Mouse (Mus musculus): Measurements from ENCODE around the gene Prep. TPM values are rescaled to one million over a fixed set of nuclear protein-coding genes. Genes with fewer than 3 reads are reported as not detected.

Prep gene
- polyA plus RNA-seq, 1 experiment from 2014 or later, result 41.1 TPM

DNA sequence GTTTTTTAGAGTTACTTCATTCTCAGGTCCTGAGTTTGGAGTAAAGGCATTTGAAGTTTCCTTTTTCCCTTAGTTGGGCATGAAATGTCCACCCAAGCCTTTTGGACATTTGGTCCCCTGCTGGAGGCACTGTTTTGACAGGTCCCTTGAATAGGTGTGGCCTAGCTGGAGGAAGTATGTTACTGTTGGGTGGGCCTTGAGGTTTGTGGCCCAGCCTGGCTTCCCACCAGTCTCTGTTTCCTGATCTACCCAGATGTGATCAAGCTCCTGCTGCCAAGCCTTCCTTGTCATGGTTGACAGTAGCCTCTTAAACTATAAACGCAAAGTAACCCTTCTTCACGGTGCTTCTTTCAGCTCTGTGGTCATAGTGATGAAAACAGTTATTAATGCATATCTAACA is 40.3 kb downstream of the Prep start:
- H3K9me3 ChIP-seq (replicated peaks), result no peaks in the 10 kb centered on the region
- no peak overlapping the region for H3K27ac ChIP-seq
- H3K4me1 ChIP-seq, result no peaks in the 10 kb centered on the region
- 96% methylated on average over 2 of the region's 2 CpGs for whole genome bisulfite sequencing
- DNase-seq (ENCODE audit: low spot score), result no peak
- H3K4me3 ChIP-seq, result no peak overlapping the region
- peaks cover 80% of the 10 kb centered on the region for H3K36me3 ChIP-seq
- H3K27me3 ChIP-seq (ENCODE audit: low read depth, poor library complexity, severe bottlenecking), result no peaks in the 10 kb centered on the region

- Histone ChIP-seq H3K9me3 (replicated peaks) (no peaks in the 10 kb centered on the region), H3K4me3 (no peak overlapping the region), H3K27me3 (ENCODE audit: low read depth, poor library complexity, severe bottlenecking) (no peaks in the 10 kb centered on the region), H3K4me1 (no peaks in the 10 kb centered on the region), H3K27ac (no peak overlapping the region), H3K36me3 (peaks cover 86% of the 10 kb centered on the region)
- WGBS, result 93% methylated on average over 8 of the region's 8 CpGs
- DNase-seq (ENCODE audit: low spot score), result no peak
Measured at GRCm38 (mm10) chr10:45109041-45109440, 42.0 kb downstream of the Prep start.

DNA sequence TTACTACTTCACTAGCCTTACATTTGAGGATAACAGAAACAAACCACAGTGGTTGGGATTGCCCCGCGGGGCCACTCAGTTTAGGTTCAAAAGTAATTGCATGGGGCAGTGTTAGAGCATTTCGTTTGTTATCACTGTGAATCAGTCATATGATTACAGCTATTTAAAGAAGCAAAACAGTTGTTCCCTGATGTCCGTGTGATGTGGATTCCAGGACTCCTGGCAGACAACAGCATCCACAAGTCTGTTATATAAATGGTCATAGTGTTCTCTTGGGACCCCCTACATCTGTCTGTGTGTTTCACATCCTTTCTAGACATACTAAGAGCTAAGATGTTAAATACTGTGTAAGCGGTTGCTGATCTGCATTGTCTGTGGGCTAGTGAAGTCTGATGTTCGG is 43.0 kb downstream of the Prep start:
- WGBS, result 89% methylated on average over 6 of the region's 6 CpGs
- no peak overlapping the region for H3K4me3 ChIP-seq
- H3K27ac ChIP-seq, result no peak overlapping the region
- no peaks in the 10 kb centered on the region for H3K9me3 ChIP-seq (replicated peaks)
- no peaks in the 10 kb centered on the region for H3K27me3 ChIP-seq (ENCODE audit: low read depth, poor library complexity, severe bottlenecking)
- H3K36me3 ChIP-seq, result peaks cover 89% of the 10 kb centered on the region
- DNase-seq (ENCODE audit: low spot score), result no peak
- no peaks in the 10 kb centered on the region for H3K4me1 ChIP-seq

DNA sequence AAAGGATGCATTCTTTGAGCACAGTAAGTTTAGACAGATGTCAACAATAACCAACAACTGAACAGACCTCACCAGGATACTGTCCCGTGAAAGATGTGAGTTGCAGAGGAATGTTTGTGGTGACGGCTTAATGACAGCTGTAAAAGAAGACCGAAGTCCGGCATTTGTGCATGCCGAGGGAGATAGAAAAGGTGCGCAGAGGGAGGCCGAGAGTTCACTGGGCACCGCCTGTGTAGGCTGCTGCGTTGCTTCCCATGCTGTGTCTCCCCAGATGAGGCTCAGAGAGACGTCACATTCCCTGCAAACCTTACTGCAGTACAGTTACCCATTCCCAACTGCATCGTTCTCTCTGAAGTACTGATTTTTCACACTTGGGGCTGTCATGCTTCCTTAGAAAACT is 45.9 kb downstream of the Prep start:
- Histone ChIP-seq H3K4me1 (no peaks in the 10 kb centered on the region), H3K27me3 (ENCODE audit: low read depth, poor library complexity, severe bottlenecking) (no peaks in the 10 kb centered on the region), H3K4me3 (no peak overlapping the region), H3K36me3 (peaks cover 95% of the 10 kb centered on the region), H3K9me3 (replicated peaks) (no peaks in the 10 kb centered on the region), H3K27ac (no peak overlapping the region)
- WGBS, result 65% methylated on average over 11 of the region's 11 CpGs
- no peak for DNase-seq (ENCODE audit: low spot score)

- Histone ChIP-seq H3K4me1 (no peaks in the 10 kb centered on the region), H3K27ac (no peak overlapping the region), H3K9me3 (replicated peaks) (no peaks in the 10 kb centered on the region), H3K27me3 (ENCODE audit: low read depth, poor library complexity, severe bottlenecking) (no peaks in the 10 kb centered on the region), H3K4me3 (no peak overlapping the region), H3K36me3 (peaks cover 95% of the 10 kb centered on the region)
- DNase-seq (ENCODE audit: low spot score), result no peak
- WGBS, result 86% methylated on average over 4 of the region's 4 CpGs
Measured at GRCm38 (mm10) chr10:45114462-45114861, 47.5 kb downstream of the Prep start.

DNA sequence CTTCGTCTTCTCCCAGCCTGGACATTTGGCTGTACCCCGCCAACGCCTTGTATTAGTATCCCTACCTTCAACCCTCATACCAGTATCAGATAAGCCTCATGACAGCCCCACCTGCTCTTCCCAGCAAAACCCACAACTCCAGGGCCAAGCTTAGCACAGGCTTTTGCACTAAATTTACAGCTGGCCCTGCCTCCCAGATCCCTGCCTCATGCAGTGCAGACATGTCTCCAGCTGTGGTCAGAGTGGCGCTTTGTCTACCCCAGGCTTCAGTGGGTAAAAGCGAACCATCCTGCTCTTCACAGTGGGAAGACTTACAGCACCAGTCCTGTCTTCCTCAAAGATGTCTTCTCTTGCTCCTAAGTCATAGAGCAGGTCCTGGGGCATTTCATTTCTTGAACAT is 49.8 kb downstream of the Prep start:
- H3K27me3 ChIP-seq (ENCODE audit: low read depth, poor library complexity, severe bottlenecking), result no peaks in the 10 kb centered on the region
- 96% methylated on average over 5 of the region's 5 CpGs for WGBS
- DNase-seq (ENCODE audit: low spot score), result no peak
- no peaks in the 10 kb centered on the region for H3K9me3 ChIP-seq (replicated peaks)
- no peak overlapping the region for H3K27ac ChIP-seq
- peaks cover 95% of the 10 kb centered on the region for H3K36me3 ChIP-seq
- no peaks in the 10 kb centered on the region for H3K4me1 ChIP-seq
- no peak overlapping the region for H3K4me3 ChIP-seq

GRCm38 (mm10) chr10:45118389-45118788 is 51.4 kb downstream of the Prep start:
- no peaks in the 10 kb centered on the region for H3K27me3 ChIP-seq (ENCODE audit: low read depth, poor library complexity, severe bottlenecking)
- 91% methylated on average over 8 of the region's 8 CpGs for WGBS

DNA sequence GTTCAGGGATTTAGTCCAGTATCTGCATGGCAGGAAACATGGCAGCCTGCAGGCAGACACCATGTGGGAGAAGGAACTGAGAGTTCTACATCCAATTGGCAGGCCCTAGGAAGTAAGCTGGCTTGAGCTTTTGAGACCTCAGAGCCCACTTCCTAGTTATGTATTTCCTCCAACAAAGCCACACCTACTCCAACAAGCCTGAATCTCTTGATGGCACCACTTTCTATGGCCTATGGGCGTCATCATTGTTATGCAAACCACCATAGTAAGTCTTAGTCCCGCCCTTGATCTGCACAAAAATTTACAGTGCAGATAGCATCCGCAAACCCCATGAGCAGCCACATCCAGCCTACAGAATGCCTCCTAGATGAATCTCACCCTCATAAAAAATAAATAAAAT is 54.6 kb downstream of the Prep start:
- H3K27me3 ChIP-seq (ENCODE audit: low read depth, poor library complexity, severe bottlenecking), result no peaks in the 10 kb centered on the region
- no peak for DNase-seq (ENCODE audit: low spot score)
- no peaks in the 10 kb centered on the region for H3K4me1 ChIP-seq
- WGBS, result 98% methylated on average over 3 of the region's 3 CpGs
- peaks cover 100% of the 10 kb centered on the region for H3K36me3 ChIP-seq
- H3K4me3 ChIP-seq, result no peak overlapping the region
- H3K9me3 ChIP-seq (replicated peaks), result no peaks in the 10 kb centered on the region
- no peak overlapping the region for H3K27ac ChIP-seq

More at GRCm38 (mm10) chr10:45118389-45118788, 51.4 kb downstream of the Prep start:
- peaks cover 96% of the 10 kb centered on the region for H3K36me3 ChIP-seq
- no peaks in the 10 kb centered on the region for H3K9me3 ChIP-seq (replicated peaks)
- no peaks in the 10 kb centered on the region for H3K4me1 ChIP-seq
- no peak overlapping the region for H3K4me3 ChIP-seq
- no peak overlapping the region for H3K27ac ChIP-seq
- DNase-seq (ENCODE audit: low spot score), result no peak

- H3K27me3 ChIP-seq (ENCODE audit: low read depth, poor library complexity, severe bottlenecking), result no peaks in the 10 kb centered on the region
- peaks cover 100% of the 10 kb centered on the region for H3K36me3 ChIP-seq
- WGBS, result 74% methylated on average over 5 of the region's 5 CpGs
- no peaks in the 10 kb centered on the region for H3K4me1 ChIP-seq
- no peak overlapping the region for H3K4me3 ChIP-seq
- DNase-seq (ENCODE audit: low spot score), result no peak
- no peak overlapping the region for H3K27ac ChIP-seq
- no peaks in the 10 kb centered on the region for H3K9me3 ChIP-seq (replicated peaks)
Measured at GRCm38 (mm10) chr10:45122476-45122875, 55.5 kb downstream of the Prep start.

GRCm38 (mm10) chr10:45123011-45123410 is 56.0 kb downstream of the Prep start:
- H3K4me3 ChIP-seq, result no peak overlapping the region
- no peaks in the 10 kb centered on the region for H3K4me1 ChIP-seq
- 75% methylated on average over 6 of the region's 6 CpGs for WGBS
- no peak for DNase-seq (ENCODE audit: low spot score)
- no peaks in the 10 kb centered on the region for H3K9me3 ChIP-seq (replicated peaks)
- H3K36me3 ChIP-seq, result peaks cover 100% of the 10 kb centered on the region
- H3K27me3 ChIP-seq (ENCODE audit: low read depth, poor library complexity, severe bottlenecking), result no peaks in the 10 kb centered on the region
- no peak overlapping the region for H3K27ac ChIP-seq

- Histone ChIP-seq H3K9me3 (replicated peaks) (no peaks in the 10 kb centered on the region), H3K4me3 (no peak overlapping the region), H3K36me3 (peaks cover 78% of the 10 kb centered on the region), H3K27ac (no peak overlapping the region), H3K27me3 (ENCODE audit: low read depth, poor library complexity, severe bottlenecking) (no peaks in the 10 kb centered on the region), H3K4me1 (no peaks in the 10 kb centered on the region)
- WGBS, result 92% methylated on average over 11 of the region's 11 CpGs
- DNase-seq (ENCODE audit: low spot score), result no peak
Measured at GRCm38 (mm10) chr10:45129105-45129504, 62.1 kb downstream of the Prep start.

- no peaks in the 10 kb centered on the region for H3K9me3 ChIP-seq (replicated peaks)
- H3K36me3 ChIP-seq, result peaks cover 78% of the 10 kb centered on the region
- DNase-seq (ENCODE audit: low spot score), result no peak
- 90% methylated on average over 6 of the region's 6 CpGs for WGBS
- no peak overlapping the region for H3K4me3 ChIP-seq
- H3K27me3 ChIP-seq (ENCODE audit: low read depth, poor library complexity, severe bottlenecking), result no peaks in the 10 kb centered on the region
- no peak overlapping the region for H3K27ac ChIP-seq
- no peaks in the 10 kb centered on the region for H3K4me1 ChIP-seq
Measured at GRCm38 (mm10) chr10:45130004-45130403, 63.0 kb downstream of the Prep start.

GRCm38 (mm10) chr10:45132371-45132770 is 65.4 kb downstream of the Prep start:
- H3K27me3 ChIP-seq (ENCODE audit: low read depth, poor library complexity, severe bottlenecking), result no peaks in the 10 kb centered on the region
- 79% methylated on average over 4 of the region's 4 CpGs for WGBS
- no peak overlapping the region for H3K4me3 ChIP-seq
- no peak for DNase-seq (ENCODE audit: low spot score)
- H3K27ac ChIP-seq, result no peak overlapping the region
- peaks cover 76% of the 10 kb centered on the region for H3K36me3 ChIP-seq
- no peaks in the 10 kb centered on the region for H3K9me3 ChIP-seq (replicated peaks)
- H3K4me1 ChIP-seq, result peaks cover 5% of the 10 kb centered on the region; the same call in 1 of the 2 replicates

- WGBS, result 93% methylated on average over 7 of the region's 7 CpGs
- Histone ChIP-seq H3K4me1 (peaks cover 46% of the 10 kb centered on the region), H3K4me3 (no peak overlapping the region), H3K27me3 (ENCODE audit: low read depth, poor library complexity, severe bottlenecking) (no peaks in the 10 kb centered on the region), H3K9me3 (replicated peaks) (no peaks in the 10 kb centered on the region), H3K36me3 (peaks cover 51% of the 10 kb centered on the region), H3K27ac (no peak overlapping the region)
- no peak for DNase-seq (ENCODE audit: low spot score)
Measured at GRCm38 (mm10) chr10:45136806-45137205, 69.8 kb downstream of the Prep start.

Measured in limb, embryonic 10.5 days (tissue).